Mouse (Mus musculus) gastrocnemius, postnatal 36 days (tissue): ENCODE results near the gene Smurf1. TPM values are rescaled to one million over a fixed set of nuclear protein-coding genes. Genes with fewer than 3 reads are reported as not detected.

Experiments used
- DNase-seq, 2 experiments: peaks; one replicate each; pipeline ENCODE4 v3.0.0; 2022
- intact Hi-C: fragments of 180-260 bp; cut with DNase I; formaldehyde crosslinking; loops from one replicate; pipeline ENCODE4 v1.15.1; 2025
- total RNA-seq, 2 experiments: library from RNA; stranded (reverse); gene quantifications; 2 replicates each; pipeline ENCODE4 v1.2.3; 2021

The Smurf1 gene
- total RNA-seq, 2 experiments from 2014 or later = 9.4 to 11.0 TPM

DNA sequence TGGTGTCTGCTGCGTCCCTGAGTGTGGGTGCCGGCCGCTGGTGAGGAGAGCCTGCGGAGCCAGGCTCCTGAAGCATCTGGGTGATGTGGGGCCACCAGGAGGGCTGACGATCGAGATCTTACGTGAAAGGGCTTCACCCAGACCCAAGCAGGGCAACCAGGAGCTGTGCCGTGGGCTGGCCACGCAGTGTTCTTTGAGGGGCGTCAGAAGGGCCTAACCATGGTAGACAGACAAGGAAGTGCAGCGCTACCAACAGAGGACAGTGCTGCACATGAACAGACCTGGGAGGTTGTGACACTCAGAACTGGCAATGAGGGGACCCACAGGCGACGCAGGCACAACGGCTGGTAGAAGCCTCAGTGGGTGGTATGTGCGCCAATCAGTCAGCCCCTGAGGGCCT, 88.6 kb downstream of the Smurf1 start:
- intact Hi-C loops = no loop called here
- no peak for DNase-seq

- DNase-seq = peak; percentile 47 to 64
- intact Hi-C loops = no loop called here
Observed at GRCm38 (mm10) chr5:144875892-144876291, 89.8 kb downstream of the Smurf1 start.

DNA sequence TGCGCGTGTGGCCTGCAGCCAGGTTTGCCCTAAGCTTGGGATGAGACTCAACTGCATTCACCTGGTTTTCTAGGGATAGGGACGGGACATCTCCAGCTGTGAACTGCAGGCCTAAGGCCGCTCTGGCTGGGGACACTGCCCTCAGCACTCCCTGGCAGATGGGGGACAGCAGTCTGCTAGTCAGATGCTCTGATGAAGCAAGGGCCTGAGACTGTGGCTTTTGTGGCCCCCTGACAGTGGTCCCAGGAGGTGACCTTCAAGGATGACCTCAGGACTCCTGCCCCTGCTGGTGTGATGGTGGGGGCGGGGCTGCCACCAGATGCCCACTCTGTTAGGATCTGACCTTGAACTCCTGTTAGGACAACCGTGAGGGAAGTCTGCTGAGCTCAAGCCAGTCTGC, 90.4 kb downstream of the Smurf1 start:
- intact Hi-C loops = no loop called here
- no peak for DNase-seq

DNA sequence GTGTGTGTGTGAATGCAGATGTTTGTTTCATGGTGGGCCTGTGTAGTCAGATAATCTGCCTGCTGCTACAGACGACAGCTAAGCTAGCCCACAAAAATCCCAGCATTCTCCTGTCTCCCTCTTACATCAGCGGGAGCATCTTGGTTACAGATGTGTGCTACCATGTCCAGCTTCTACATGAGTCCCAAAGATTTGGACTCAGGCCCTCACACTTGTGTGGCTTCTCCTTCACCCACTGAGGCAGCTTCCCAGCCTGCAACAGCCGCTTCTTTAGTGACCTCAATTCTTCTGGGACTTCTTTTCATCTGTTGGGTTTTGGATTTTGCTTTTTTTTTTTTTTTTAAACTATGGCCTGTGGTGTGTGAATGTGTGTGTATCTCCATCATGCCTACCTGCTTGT, 92.8 kb downstream of the Smurf1 start:
- intact Hi-C loops = no loop called here

DNA sequence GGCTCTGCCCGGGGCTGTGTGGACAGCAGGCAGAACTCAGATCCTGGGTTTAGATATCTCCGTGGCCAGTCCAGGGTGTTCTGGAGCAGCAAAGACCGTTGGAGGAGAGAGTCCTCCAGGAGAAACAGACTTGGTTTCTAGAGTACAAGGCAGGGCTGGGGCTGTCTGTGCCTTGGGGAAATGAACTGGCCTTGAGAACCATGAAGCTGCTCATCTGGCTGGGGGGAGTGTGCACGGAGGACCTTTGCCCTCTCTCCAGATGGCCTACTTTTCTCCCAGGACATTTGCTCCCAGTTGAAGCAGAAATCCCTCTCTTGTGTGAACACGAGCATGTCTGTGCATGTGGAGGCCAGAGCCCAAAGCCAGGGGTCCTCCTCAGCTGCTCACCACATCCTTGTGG, 93.3 kb downstream of the Smurf1 start:
- no peak for DNase-seq
- intact Hi-C loops = no loop called here

More for the DNA sequence above, 92.8 kb downstream of the Smurf1 start:
- DNase-seq = no peak

DNA sequence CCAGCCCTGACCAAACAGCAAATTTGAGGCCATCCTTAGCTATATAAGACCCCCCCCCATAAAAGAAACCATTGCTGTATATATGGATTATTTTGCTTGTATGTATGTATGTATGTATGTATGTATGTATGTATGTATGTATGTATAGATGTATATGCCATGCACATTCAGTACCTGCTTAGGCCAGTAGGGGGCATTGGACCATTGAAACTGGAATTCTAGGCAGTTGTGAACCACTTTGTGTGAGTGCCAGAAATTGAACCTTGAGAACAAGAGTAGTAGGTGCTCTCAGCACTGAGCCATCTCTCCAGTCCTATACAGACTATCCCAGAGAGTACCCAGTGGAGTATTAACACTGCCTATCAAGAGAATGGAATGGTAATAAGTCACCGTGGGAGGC, 93.9 kb downstream of the Smurf1 start:
- no peak for DNase-seq
- intact Hi-C loops = no loop called here

DNA sequence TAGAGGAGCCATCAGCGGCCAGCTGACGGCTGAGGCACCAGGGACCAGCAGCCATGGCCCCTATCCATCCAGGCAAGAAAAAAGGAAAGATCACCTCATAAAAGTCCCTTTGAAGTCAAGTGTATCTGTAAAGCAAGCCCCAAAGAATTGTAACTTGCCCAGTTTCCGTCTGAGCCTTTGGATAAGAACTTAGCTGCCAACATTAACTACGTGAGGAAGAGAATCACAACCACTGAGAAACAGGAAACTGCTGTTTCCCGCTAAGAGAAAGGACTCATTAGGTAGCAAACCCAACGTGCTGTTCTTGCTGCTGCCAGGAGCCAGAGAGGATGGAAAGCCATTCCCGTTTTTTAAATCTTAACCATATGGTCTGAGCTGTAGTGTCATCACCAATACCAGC, 94.9 kb downstream of the Smurf1 start:
- DNase-seq = no peak
- intact Hi-C loops = no loop called here

DNA sequence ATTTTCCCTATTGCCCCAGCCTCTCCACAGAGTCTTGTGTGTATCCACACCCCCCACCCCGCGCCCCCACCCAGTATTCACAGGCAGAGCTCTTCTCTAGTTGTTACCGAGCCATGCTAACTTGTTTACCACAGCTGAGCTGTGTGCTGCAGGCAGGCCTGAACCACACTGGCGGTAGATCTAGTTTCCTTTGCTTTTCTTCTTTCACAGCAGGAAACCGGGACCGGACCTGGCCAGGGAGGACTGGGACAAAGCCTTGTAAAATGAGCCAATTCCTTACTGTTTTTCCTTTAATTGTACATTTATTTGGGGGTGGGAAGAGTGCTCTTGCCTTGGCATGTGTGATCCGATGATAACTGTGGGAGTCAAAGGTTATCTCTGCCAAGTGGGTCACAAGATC, 96.2 kb downstream of the Smurf1 start:
- no peak for DNase-seq
- intact Hi-C loops = no loop called here

- intact Hi-C loops = no loop called here
- DNase-seq = no peak
Observed at GRCm38 (mm10) chr5:144866923-144867322, 98.7 kb downstream of the Smurf1 start.

GRCm38 (mm10) chr5:144860913-144861312, 104.7 kb downstream of the Smurf1 start:
- intact Hi-C loops = no loop called here
- no peak for DNase-seq

- no peak for DNase-seq
- intact Hi-C loops = no loop called here
Observed at GRCm38 (mm10) chr5:144859284-144859683, 106.4 kb downstream of the Smurf1 start.

DNA sequence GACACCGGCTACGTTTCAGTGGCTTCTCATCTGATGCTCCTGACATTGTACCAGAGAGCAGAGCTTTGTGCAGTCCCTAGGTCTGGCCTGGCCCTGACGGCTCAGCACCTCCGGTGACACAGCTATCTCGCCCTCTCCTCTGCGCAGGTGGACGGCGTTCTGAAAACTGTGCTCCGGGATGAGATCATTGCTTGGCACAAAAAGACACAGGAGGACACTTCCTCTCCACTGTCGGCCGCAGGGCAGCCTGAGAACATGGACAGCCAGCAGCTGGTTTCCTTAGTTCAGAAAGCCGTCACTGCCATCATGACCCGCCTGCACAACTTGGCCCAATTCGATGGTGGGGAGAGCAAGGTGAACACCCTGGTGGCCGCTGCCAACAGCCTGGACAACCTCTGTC, 107.1 kb downstream of the Smurf1 start:
- no peak for DNase-seq
- intact Hi-C loops = no loop called here

DNA sequence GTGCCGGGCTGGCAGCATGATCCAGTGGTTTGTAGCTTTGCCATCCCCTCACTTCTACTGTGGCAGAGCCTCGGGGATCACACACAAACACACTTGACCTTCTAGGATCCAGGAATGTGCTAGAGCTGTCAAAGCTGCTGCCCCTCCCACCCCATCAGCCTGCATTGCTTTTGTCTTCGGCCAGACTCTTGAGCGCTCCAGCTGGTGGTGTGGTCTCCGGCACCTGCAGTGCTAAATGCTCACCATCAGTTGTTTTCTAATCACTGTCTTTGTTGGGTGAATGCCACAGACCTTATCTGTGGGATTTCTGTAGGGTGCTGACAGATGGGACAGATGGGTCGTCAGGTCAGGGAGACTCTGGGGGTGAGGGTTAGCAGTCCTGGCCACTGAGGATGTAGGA, 109.7 kb downstream of the Smurf1 start:
- no peak for DNase-seq
- intact Hi-C loops = no loop called here

- no peak for DNase-seq
- intact Hi-C loops = no loop called here
Observed at GRCm38 (mm10) chr5:144853931-144854330, 111.7 kb downstream of the Smurf1 start.

DNA sequence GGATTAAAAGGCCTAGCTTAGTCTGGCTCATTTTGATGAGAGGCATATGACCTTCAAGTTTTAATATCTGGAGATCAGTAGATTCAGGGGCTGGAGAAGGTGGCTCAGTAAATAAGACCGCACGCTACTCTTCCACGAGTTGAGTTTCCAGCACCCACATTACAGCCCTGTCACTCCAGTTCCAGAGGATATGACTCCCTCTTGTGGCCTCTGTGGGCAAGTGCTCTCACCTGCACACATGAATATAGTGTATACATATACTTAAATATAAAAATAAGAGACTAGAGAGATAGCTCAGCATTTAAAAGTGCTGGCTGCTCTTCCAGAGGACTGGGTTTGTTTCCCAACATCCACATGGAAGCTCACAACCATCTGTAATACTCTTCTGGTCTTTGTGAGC, 113.8 kb downstream of the Smurf1 start:
- intact Hi-C loops = no loop called here
- DNase-seq = no peak

- intact Hi-C loops = no loop called here
- DNase-seq = no peak
Observed at GRCm38 (mm10) chr5:144849932-144850331, 115.7 kb downstream of the Smurf1 start.

- no peak for DNase-seq
- intact Hi-C loops = no loop called here
Observed at GRCm38 (mm10) chr5:144848735-144849134, 116.9 kb downstream of the Smurf1 start.

GRCm38 (mm10) chr5:144845352-144845751, 120.3 kb downstream of the Smurf1 start:
- no peak for DNase-seq
- intact Hi-C loops = no loop called here

- DNase-seq = no peak
- intact Hi-C loops = no loop called here
Observed at GRCm38 (mm10) chr5:144836100-144836499, 129.5 kb downstream of the Smurf1 start.

- DNase-seq = no peak
- intact Hi-C loops = no loop called here
Observed at GRCm38 (mm10) chr5:144831840-144832469, 133.7 kb downstream of the Smurf1 start.

GRCm38 (mm10) chr5:144829631-144830030, 136.0 kb downstream of the Smurf1 start:
- no peak for DNase-seq

GRCm38 (mm10) chr5:144828365-144829102, 137.1 kb downstream of the Smurf1 start:
- peak; percentile 46 to 47 for DNase-seq
- intact Hi-C loops = no loop called here

More at GRCm38 (mm10) chr5:144829631-144830030, 136.0 kb downstream of the Smurf1 start:
- intact Hi-C loops = no loop called here
